Mouse (Mus musculus): ENCODE results near the gene Zfp217. TPM values are rescaled to one million over a fixed set of nuclear protein-coding genes. Genes with fewer than 3 reads are reported as not detected.

Zfp217 gene
- total and polyA plus RNA-seq, 3 experiments: 5.3 to 12.1 (median 10.0) TPM

DNA sequence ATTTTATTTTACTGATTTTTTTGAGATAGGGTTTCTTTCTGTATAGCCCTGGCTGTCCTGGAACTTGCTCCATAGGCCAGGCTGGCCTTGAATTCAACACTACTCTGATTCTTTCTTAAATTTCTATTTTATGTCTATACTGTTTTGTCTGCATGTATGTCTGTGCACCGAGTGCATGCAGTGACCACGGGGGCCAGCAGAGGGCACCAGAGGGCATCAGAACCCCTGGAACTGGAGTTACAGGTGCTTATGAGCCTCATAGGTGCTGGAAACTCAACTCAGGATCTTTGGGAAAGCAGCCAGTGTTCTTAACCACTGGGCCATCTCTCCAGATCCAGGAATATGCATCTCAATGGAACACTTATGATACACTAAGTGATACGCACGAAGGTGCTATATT, 87.8 kb downstream of the Zfp217 start:
- in situ Hi-C loops (cut with MboI; ENCODE audit: low pct_ligation_motif_present, low pct_unique_long_range_greater_than_20kb, low sequenced_read_pairs): no loop called here
- H3K4me2 ChIP-seq (ENCODE audit: insufficient read depth, low read depth, poor library complexity, severe bottlenecking): no peak overlapping the region
- H3K79me2 ChIP-seq (replicated peaks; ENCODE audit: control insufficient read depth, extremely low read depth, insufficient read depth, poor library complexity, severe bottlenecking): no peaks in the 10 kb centered on the region
- H3K9ac ChIP-seq (ENCODE audit: insufficient read depth, low read depth): no peak overlapping the region
- no peaks in the 10 kb centered on the region for H3K27me3 ChIP-seq (replicated peaks)
- dilution Hi-C loops (cut with MboI; ENCODE audit: extremely low pct_ligation_motif_present, extremely low pct_unique_long_range_greater_than_20kb, low sequenced_read_pairs): no loop called here
- H3K36me3 ChIP-seq (replicated peaks in 1 of 2; ENCODE audit: control insufficient read depth in 1 of 2, insufficient read depth in 1 of 2, low read length in 1 of 2): no peaks in the 10 kb centered on the region
- peak; percentile 13 for DNase-seq (ENCODE audit: extremely low read depth)
- peaks cover 17% of the 10 kb centered on the region for H3K9me3 ChIP-seq (replicated peaks; ENCODE audit: low read length)
- H3K27ac ChIP-seq (ENCODE audit: insufficient read depth, low read depth): no peak overlapping the region
- H3K4me1 ChIP-seq (ENCODE audit: control insufficient read depth in 1 of 2, insufficient read depth in 2 of 2): no peaks in the 10 kb centered on the region
- TF ChIP-seq SMC3 (IDR thresholded peaks at IDR 0.05; ENCODE audit: low read depth, low read length): peak; percentile 72
- TF ChIP-seq MYC (IDR thresholded peaks at IDR 0.05; ENCODE audit: low read depth, low read length): no peak
- TF ChIP-seq ZNF384 (IDR thresholded peaks at IDR 0.05; ENCODE audit: low read depth, low read length): no peak
- no peak for TF ChIP-seq E2F4 (IDR thresholded peaks at IDR 0.05; ENCODE audit: insufficient replicate concordance, low read depth, low read length)
- no peak for TF ChIP-seq USF1 (IDR thresholded peaks at IDR 0.05; ENCODE audit: low read depth, low read length)
- TF ChIP-seq MAZ (IDR thresholded peaks at IDR 0.05; ENCODE audit: low read depth, low read length): no peak
- no peak for TF ChIP-seq ZC3H11A (IDR thresholded peaks at IDR 0.05; ENCODE audit: low read depth, low read length)
- TF ChIP-seq TBP (conservative IDR thresholded peaks at IDR 0.05; ENCODE audit: low read depth, low read length): no peak
- no peak for TF ChIP-seq ZKSCAN1 (IDR thresholded peaks at IDR 0.05; ENCODE audit: borderline replicate concordance, low read depth, low read length)
- no peak for TF ChIP-seq MAFK (IDR thresholded peaks at IDR 0.05; ENCODE audit: insufficient replicate concordance, low read length)
- TF ChIP-seq RCOR1 (conservative IDR thresholded peaks at IDR 0.05; ENCODE audit: low read depth, low read length): no peak
- TF ChIP-seq MEF2A (IDR thresholded peaks at IDR 0.05; ENCODE audit: borderline replicate concordance, low read depth, low read length): no peak
- TF ChIP-seq TCF12 (IDR thresholded peaks at IDR 0.05; ENCODE audit: low read depth, low read length): no peak
- TF ChIP-seq RAD21 (IDR thresholded peaks at IDR 0.05; ENCODE audit: low read depth, low read length): peak; percentile 48
- peak; percentile 44 to 72; a peak in 3 of 4 replicates for TF ChIP-seq CTCF (conservative IDR thresholded peaks at IDR 0.05 in 1 of 2, IDR thresholded peaks at IDR 0.05 in 1 of 2; ENCODE audit: low read depth in 2 of 2, low read length in 2 of 2)
- TF ChIP-seq HCFC1 (IDR thresholded peaks at IDR 0.05; ENCODE audit: low read depth, low read length): no peak
- H3K4me3 ChIP-seq (replicated peaks in 1 of 3; ENCODE audit: low read depth in 2 of 3, low read length in 2 of 3, poor library complexity in 1 of 3): no peak overlapping the region

DNA sequence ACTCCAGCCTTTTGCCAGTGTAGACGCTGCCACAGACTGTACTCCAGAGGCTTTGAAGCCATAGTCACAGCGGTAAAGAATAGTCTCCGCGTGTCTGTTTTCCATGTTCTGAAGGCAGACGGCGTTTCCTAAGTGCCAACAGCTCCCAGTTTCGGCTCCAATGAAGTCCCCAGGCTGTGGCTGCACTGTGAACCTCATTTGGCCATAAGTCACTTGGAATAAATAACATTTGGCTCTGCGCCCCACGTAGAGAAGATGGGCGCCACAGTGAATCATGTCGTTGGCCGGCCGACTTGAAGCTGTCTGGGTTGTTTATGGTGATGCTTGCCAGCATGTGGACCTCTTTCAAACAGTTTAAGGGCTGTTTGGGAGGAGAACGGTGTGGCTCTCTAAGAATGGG, 89.1 kb downstream of the Zfp217 start:
- DNase-seq (ENCODE audit: extremely low read depth): no peak
- Histone ChIP-seq H3K4me2 (ENCODE audit: insufficient read depth, low read depth, poor library complexity, severe bottlenecking) (no peak overlapping the region), H3K27ac (ENCODE audit: insufficient read depth, low read depth) (no peak overlapping the region), H3K4me3 (replicated peaks in 1 of 3; ENCODE audit: low read depth in 2 of 3, low read length in 2 of 3, poor library complexity in 1 of 3) (no peak overlapping the region), H3K79me2 (replicated peaks; ENCODE audit: control insufficient read depth, extremely low read depth, insufficient read depth, poor library complexity, severe bottlenecking) (no peaks in the 10 kb centered on the region), H3K9ac (ENCODE audit: insufficient read depth, low read depth) (no peak overlapping the region), H3K36me3 (replicated peaks in 1 of 2; ENCODE audit: control insufficient read depth in 1 of 2, insufficient read depth in 1 of 2, low read length in 1 of 2) (no peaks in the 10 kb centered on the region), H3K9me3 (replicated peaks; ENCODE audit: low read length) (peaks cover 20% of the 10 kb centered on the region), H3K4me1 (ENCODE audit: control insufficient read depth in 1 of 2, insufficient read depth in 2 of 2) (no peaks in the 10 kb centered on the region), H3K27me3 (replicated peaks) (no peaks in the 10 kb centered on the region)
- dilution Hi-C loops (cut with MboI; ENCODE audit: extremely low pct_ligation_motif_present, extremely low pct_unique_long_range_greater_than_20kb, low sequenced_read_pairs): no loop called here
- TF ChIP-seq USF1 (IDR thresholded peaks at IDR 0.05; ENCODE audit: low read depth, low read length): no peak
- in situ Hi-C loops (cut with MboI; ENCODE audit: low pct_ligation_motif_present, low pct_unique_long_range_greater_than_20kb, low sequenced_read_pairs): no loop called here

Data from CH12.LX (cell line).